Mouse (Mus musculus) thymus, postnatal 0 days (tissue): ENCODE data around the gene Olig2. TPM values are rescaled to one million over a fixed set of nuclear protein-coding genes. Genes with fewer than 3 reads are reported as not detected.

Experiments used
- DNase-seq: peaks from one replicate; pipeline ENCODE4 v3.0.0-alpha.2; 2015; ENCODE audit warnings: low spot score
- polyA plus RNA-seq: library from polyadenylated mRNA; unstranded; fragments of >200 nt; fragmentation: Nextera tagmentation; extraction: Ambion mirVana; gene quantifications from 2 replicates; pipeline ENCODE4 v1.2.1, GENCODE M21; 2015

The Olig2 gene
- polyA plus RNA-seq, 1 experiment from 2014 or later: 0.05 TPM

DNA sequence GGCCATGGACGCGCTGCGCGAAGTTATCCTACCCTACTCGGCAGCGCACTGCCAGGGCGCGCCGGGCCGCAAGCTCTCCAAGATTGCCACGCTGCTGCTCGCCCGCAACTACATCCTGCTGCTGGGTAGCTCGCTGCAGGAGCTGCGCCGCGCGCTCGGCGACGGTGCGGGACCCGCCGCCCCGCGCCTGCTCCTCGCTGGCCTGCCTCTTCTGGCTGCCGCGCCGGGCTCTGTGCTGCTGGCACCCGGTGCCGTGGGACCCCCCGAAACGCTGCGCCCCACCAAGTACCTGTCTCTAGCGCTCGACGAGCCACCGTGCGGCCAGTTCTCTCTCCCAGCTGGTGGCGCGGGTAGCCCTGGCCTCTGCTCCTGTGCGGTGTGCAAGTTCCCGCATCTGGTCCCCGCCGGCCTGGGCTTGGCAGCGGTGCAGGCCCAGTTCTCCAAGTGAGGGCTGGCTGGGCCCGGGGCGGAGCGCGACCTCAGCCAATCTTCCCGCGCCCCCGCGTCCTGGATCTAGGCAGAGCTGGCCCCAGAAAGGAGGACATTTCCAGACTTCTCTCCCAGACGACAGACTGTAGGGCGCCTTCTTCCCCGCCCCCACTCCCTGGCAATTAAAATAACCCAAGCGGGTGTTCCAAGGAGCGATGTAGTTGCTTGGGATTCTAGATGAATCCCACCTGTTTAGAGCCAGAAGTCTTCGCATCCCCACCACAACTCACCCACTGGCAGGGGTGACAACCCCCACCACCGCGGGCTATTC is 45.1 kb downstream of the Olig2 start:
- peak; percentile 2 for DNase-seq

DNA sequence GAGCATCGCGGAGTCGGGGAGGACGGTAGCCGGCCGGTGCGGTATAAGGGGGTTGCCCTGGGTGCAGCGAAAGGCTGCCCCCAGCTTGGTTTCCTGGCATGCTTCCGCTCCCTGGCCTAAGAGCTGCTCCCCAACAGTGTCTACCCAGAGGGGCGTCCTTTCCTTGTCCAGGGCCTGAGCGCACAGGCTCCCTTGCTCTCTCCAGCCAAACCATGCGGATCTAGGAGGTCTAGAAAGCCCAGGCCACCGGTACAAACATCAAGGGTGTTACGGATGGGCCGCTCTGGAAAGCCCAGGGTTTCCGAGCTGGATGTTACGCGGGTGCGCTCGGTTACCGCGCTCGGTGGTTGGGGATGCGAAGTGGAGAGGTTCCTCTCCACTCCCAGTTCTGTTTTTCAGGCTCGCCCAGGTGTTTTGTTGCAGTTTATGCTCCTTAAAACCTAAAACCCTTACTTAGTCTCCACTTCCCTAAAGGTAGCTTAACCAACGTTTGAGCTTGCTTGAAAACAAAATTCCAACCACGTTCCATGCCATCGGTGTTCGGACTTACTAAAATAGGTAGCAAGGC is 45.8 kb downstream of the Olig2 start:
- no peak for DNase-seq

GRCm38 (mm10) chr16:91271634-91272033 is 46.4 kb downstream of the Olig2 start:
- DNase-seq: no peak

Other genes with a start within 250 kb of the Olig2 start
- 11.5 and 16.2 TPM in 2 replicates for gene Synj1, start 214.1 kb upstream of the Olig2 start, polyA plus RNA-seq
- 38.9 and 42.5 TPM in 2 replicates for gene Paxbp1, start 180.9 kb upstream of the Olig2 start, polyA plus RNA-seq
- 0.14 and 0.31 TPM in 2 replicates for gene 4932438H23Rik, start 130.3 kb upstream of the Olig2 start, polyA plus RNA-seq
- 0.13 and 0.16 TPM in 2 replicates for gene Olig1, start 44.3 kb downstream of the Olig2 start, polyA plus RNA-seq
- gene Ifnar2, start 147.3 kb downstream of the Olig2 start, polyA plus RNA-seq: 70.7 and 73.4 TPM in 2 replicates
- gene Gm21970, start 166.3 kb downstream of the Olig2 start, polyA plus RNA-seq: not detected in 2 replicates
- 42.7 and 44.1 TPM in 2 replicates for gene Il10rb, start 180.7 kb downstream of the Olig2 start, polyA plus RNA-seq